Mouse (Mus musculus) lung, embryonic 16.5 days (tissue): ENCODE data around the gene Dusp8. TPM values are rescaled to one million over a fixed set of nuclear protein-coding genes. Genes with fewer than 3 reads are reported as not detected.
A peak's percentile ranks its signal among the peaks of the same experiment; 100 is the strongest.
"Not testable (repeated sequence)": the region's sequence is repeated elsewhere in the genome, so short reads cannot be mapped to it uniquely, and the experiment has no call there.

Experiments
- ATAC-seq: fragments of 200-750 bp; cut with Nextera tagmentation; 2 replicates; pipeline ENCODE4 v1.8.0; 2017; ENCODE audit warnings: low read depth, mild to moderate bottlenecking, moderate library complexity
- H3K27ac ChIP-seq: fragments of 300-500 bp; sonication (generic); 2 replicates; pipeline ENCODE4 v1.5.1; 2014; ENCODE audit warnings: mild to moderate bottlenecking, control low read depth, low read length
- H3K27me3 ChIP-seq: fragments of 300-500 bp; sonication (generic); 2 replicates; pipeline ENCODE4 v1.6.1; 2014; ENCODE audit warnings: low read depth, low read length, mixed read lengths; ENCODE audit not compliant: control insufficient read depth, insufficient read depth
- H3K36me3 ChIP-seq: fragments of 300-500 bp; sonication (generic); 2 replicates; pipeline ENCODE4 v1.6.1; 2014; ENCODE audit warnings: low read length; ENCODE audit not compliant: control insufficient read depth, insufficient read depth
- H3K4me1 ChIP-seq: fragments of 300-500 bp; sonication (generic); replicated peaks from 2 replicates; pipeline ENCODE4 v1.6.1; 2014; ENCODE audit warnings: low read length, mixed read lengths; ENCODE audit not compliant: control insufficient read depth, insufficient read depth
- H3K4me2 ChIP-seq: fragments of 300-500 bp; sonication (generic); 2 replicates; pipeline ENCODE4 v1.6.1; 2014; ENCODE audit warnings: low read depth, low read length, control low read depth
- H3K4me3 ChIP-seq: fragments of 300-500 bp; sonication (generic); 2 replicates; pipeline ENCODE4 v1.5.1; 2014; ENCODE audit warnings: mild to moderate bottlenecking, low read length, control low read depth
- H3K9ac ChIP-seq: fragments of 300-500 bp; sonication (generic); 2 replicates; pipeline ENCODE4 v1.6.1; 2014; ENCODE audit warnings: low read length, control low read depth
- H3K9me3 ChIP-seq: fragments of 300-500 bp; sonication (generic); 2 replicates; pipeline ENCODE4 v1.6.1; 2016; ENCODE audit warnings: low read length; ENCODE audit not compliant: control insufficient read depth
- WGBS: fragments of 180-500 bp; shearing (Covaris S2); extraction: QIAGEN DNeasy Blood & Tissue Kit; methylation state at CpG from one replicate; pipeline ENCODE4 v1.1.7; 2014; 5-methylcytosine and 5-hydroxymethylcytosine counted together
- polyA plus RNA-seq: library from polyadenylated mRNA; unstranded; fragments of >200 nt; fragmentation: Nextera tagmentation; extraction: Ambion mirVana; gene quantifications from 2 replicates; pipeline ENCODE4 v1.2.1, GENCODE M21; 2015

Gene Dusp8
- polyA plus RNA-seq = 2.1 and 2.5 TPM in 2 replicates

GRCm38 (mm10) chr7:142095183-142095931 is at the start of gene Dusp8:
Gene Dusp8 (minus strand): TSS chr7:142095843.
- Histone ChIP-seq H3K4me1 (peaks cover 2% of the 10 kb centered on the region; the same call in 1 of the 2 replicates), H3K4me2 (peak within 1 kb of the TSS; percentile 98), H3K9ac (peak within 1 kb of the TSS; percentile 78), H3K27me3 (peaks cover 54% of the 10 kb centered on the region), H3K9me3 (no peaks in the 10 kb centered on the region), H3K27ac (0 out of 2 replicates have a peak within 1 kb of the TSS, but pooled peaks have one; percentile 10), H3K36me3 (no peaks in the 10 kb centered on the region), H3K4me3 (peak within 1 kb of the TSS; percentile 72)
- under 1% methylated on average over 54 of the region's 63 CpGs for WGBS
- peak; percentile 89 for ATAC-seq

DNA sequence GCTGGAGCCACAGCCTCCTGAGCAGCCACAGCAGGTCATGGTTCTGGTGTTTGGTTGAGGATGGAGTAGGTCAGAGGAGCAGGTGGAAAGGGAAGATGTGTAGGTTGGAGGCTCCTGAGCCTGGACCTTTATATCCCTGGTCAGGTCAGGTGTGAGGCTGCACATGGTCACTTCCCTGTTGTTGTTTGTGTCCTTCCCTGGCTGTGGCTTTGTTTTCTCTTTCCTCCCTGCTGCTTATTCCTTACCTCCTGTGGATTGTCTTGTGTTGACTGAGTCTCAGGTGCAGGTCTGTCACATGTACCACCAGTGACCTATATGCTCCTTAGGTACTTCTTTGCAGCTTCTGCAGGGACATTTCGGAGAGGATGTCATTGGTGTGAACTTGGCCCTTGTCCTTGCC is 48.9 kb upstream of the Dusp8 start, which contains the start of gene Gm45337:
Gene Gm45337, minus strand, starts transcription at position 101 of the 400 bp plus-strand sequence.
- WGBS = 77% methylated on average over 1 of the region's 1 CpGs
- ATAC-seq = no peak
- no peak within 1 kb of the TSS for H3K27ac ChIP-seq
- no peaks in the 10 kb centered on the region for H3K4me1 ChIP-seq
- no peaks in the 10 kb centered on the region for H3K27me3 ChIP-seq
- no peak within 1 kb of the TSS for H3K4me2 ChIP-seq
- no peaks in the 10 kb centered on the region; the same call in 1 of the 2 replicates for H3K9me3 ChIP-seq
- H3K36me3 ChIP-seq = no peaks in the 10 kb centered on the region
- no peak within 1 kb of the TSS for H3K4me3 ChIP-seq
- H3K9ac ChIP-seq = no peak within 1 kb of the TSS

DNA sequence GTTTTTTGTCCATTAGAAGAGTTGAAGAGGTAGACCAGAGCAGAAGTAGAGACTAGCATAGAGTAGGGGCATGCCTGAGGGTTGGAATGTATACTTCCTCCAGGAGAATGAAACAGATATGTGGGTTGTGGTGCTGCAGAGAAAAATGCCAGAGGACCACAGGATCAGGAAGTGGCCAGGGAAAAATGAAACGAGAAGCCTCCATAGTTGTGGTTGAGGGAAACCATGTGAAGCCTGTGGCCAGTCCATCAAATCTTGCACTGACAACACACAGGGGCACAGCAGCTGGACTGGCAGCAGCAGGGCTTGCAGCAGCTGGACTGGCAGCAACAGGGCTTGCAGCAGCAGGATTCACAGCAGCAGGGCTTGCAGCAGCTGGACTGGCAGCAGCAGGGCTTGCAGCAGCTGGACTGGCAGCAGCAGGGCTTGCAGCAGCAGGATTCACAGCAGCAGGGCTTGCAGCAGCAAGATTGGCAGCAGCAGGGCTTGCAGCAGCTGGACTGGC is 47.9 kb upstream of the Dusp8 start:
- H3K36me3 ChIP-seq, H3K4me1 ChIP-seq, H3K9ac ChIP-seq, H3K4me3 ChIP-seq, H3K4me2 ChIP-seq, H3K27me3 ChIP-seq, H3K27ac ChIP-seq, ATAC-seq, H3K9me3 ChIP-seq: not testable (repeated sequence)
- WGBS = 23% methylated on average over 1 of the region's 1 CpGs

GRCm38 (mm10) chr7:142140696-142141095 is 45.1 kb upstream of the Dusp8 start:
- no peak overlapping the region for H3K27ac ChIP-seq
- no peaks in the 10 kb centered on the region for H3K4me1 ChIP-seq
- ATAC-seq = no peak
- WGBS = 19% methylated on average over 1 of the region's 1 CpGs
- H3K9ac ChIP-seq = no peak overlapping the region
- no peaks in the 10 kb centered on the region for H3K36me3 ChIP-seq
- no peaks in the 10 kb centered on the region for H3K9me3 ChIP-seq
- H3K4me3 ChIP-seq = no peak overlapping the region
- no peak overlapping the region for H3K4me2 ChIP-seq
- H3K27me3 ChIP-seq = no peaks in the 10 kb centered on the region

- ATAC-seq, H3K27me3 ChIP-seq, H3K4me1 ChIP-seq, H3K36me3 ChIP-seq, H3K4me3 ChIP-seq, H3K9ac ChIP-seq, H3K27ac ChIP-seq, H3K9me3 ChIP-seq, H3K4me2 ChIP-seq: not testable (repeated sequence)
- WGBS = 31% methylated on average over 2 of the region's 2 CpGs
These were observed 40.3 kb upstream of the Dusp8 start, which contains the start of gene Gm39115 for GRCm38 (mm10) chr7:142135934-142136333. Gene Gm39115 (minus strand): TSS chr7:142136034.

DNA sequence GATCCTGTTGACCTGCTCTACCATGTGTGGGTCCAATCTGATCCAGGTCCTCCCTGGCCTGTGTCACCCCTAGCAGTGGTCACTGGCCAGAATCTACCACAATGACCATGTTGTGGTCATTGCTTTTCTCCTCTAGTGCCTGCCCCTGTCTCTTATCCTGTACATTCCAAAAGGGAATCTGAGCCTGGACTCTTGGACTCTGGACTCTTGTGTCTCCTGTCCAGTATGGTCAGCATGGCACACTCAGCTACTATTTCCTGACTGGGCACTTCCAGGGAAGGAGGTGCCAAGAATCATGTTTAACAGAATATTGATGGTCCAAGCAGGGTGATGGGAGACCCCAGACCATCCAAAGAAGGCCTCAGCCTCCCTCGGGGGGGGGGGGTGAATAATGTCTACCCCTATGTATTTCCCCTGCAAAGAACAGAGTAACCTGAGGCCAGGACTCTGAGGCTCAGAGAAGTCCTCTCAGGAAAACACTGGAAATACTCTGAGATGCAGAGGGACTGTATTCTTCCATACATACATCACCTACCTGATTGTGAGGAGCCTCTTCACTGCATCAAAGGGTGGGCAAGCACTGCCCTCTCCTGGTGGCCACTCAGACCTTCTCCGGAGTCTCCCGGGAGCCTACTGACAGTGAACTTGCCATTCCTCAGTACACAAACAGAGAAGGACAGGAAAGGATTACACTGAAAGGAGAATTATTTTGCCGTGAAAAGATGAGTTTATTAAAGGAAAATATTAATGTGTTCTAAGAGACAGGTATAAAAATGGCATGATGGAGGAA is 38.8 kb upstream of the Dusp8 start:
- Histone ChIP-seq H3K27ac (no peak overlapping the region), H3K36me3 (no peaks in the 10 kb centered on the region), H3K27me3 (no peaks in the 10 kb centered on the region), H3K9ac (no peak overlapping the region), H3K4me2 (no peak overlapping the region), H3K4me1 (no peaks in the 10 kb centered on the region), H3K9me3 (no peaks in the 10 kb centered on the region), H3K4me3 (no peak overlapping the region)
- 37% methylated on average over 4 of the region's 4 CpGs for WGBS
- ATAC-seq = no peak

DNA sequence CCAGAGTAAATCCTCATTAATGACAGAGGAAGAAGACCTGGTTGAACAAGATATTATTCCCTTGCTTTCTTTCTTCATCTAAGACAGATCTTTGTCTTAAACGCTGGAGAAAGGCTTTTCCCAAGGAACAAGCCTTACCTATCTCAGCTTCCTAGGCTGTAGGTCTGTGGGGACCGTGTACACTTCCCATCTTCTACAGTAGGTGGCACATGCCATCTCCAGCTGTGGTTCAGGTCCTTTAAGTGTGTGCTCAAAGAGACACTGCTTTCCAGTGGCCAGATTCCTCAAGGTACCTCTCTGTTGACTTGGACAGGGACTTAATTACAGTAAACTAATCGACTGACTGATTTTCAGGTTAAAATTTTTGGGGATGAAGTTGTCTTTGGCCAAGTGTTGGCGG is 33.2 kb upstream of the Dusp8 start:
- WGBS = 55% methylated on average over 4 of the region's 4 CpGs
- no peak for ATAC-seq

GRCm38 (mm10) chr7:142120629-142121028 is 25.0 kb upstream of the Dusp8 start, which contains the start of gene Gm45618:
Gene Gm45618 (minus strand): TSS chr7:142120729.
- H3K36me3 ChIP-seq, H3K4me1 ChIP-seq, H3K27me3 ChIP-seq, H3K9ac ChIP-seq, H3K4me2 ChIP-seq, H3K27ac ChIP-seq, H3K4me3 ChIP-seq, ATAC-seq, H3K9me3 ChIP-seq: not testable (repeated sequence)
- WGBS = 86% methylated on average over 1 of the region's 1 CpGs

More for the DNA sequence above, 33.2 kb upstream of the Dusp8 start:
- Histone ChIP-seq H3K4me1 (no peaks in the 10 kb centered on the region), H3K9ac (no peak overlapping the region), H3K36me3 (no peaks in the 10 kb centered on the region), H3K4me3 (no peak overlapping the region), H3K27ac (no peak overlapping the region), H3K4me2 (no peak overlapping the region), H3K27me3 (no peaks in the 10 kb centered on the region), H3K9me3 (no peaks in the 10 kb centered on the region)

- no peaks in the 10 kb centered on the region for H3K36me3 ChIP-seq
- H3K9ac ChIP-seq = no peak overlapping the region
- H3K27ac ChIP-seq = no peak overlapping the region
- ATAC-seq = no peak
- H3K27me3 ChIP-seq = no peaks in the 10 kb centered on the region
- no peaks in the 10 kb centered on the region for H3K4me1 ChIP-seq
- no peak overlapping the region for H3K4me2 ChIP-seq
- no peaks in the 10 kb centered on the region for H3K9me3 ChIP-seq
- H3K4me3 ChIP-seq = no peak overlapping the region
- 12% methylated on average over 5 of the region's 5 CpGs for WGBS
These were observed 24.0 kb upstream of the Dusp8 start for GRCm38 (mm10) chr7:142119632-142120031.
